Mouse (Mus musculus) C2C12 (cell line): ENCODE data around the gene Nfs1. TPM values are rescaled to one million over a fixed set of nuclear protein-coding genes. Genes with fewer than 3 reads are reported as not detected.

Source experiments
- H3K27me3 ChIP-seq: one replicate; pipeline ENCODE4 v1.6.1; 2011; ENCODE audit not compliant: control insufficient read depth, insufficient read depth, insufficient read length
- H3K36me3 ChIP-seq: one replicate; pipeline ENCODE4 v1.6.1; 2011; ENCODE audit not compliant: control insufficient read depth, insufficient read depth
- H3K4me3 ChIP-seq: one replicate; pipeline ENCODE4 v1.5.1; 2011; ENCODE audit warnings: mild to moderate bottlenecking, control low read depth; ENCODE audit not compliant: poor library complexity, insufficient read depth, severe bottlenecking
- H3K79me2 ChIP-seq: one replicate; pipeline ENCODE4 v1.6.1; 2011; ENCODE audit not compliant: control insufficient read depth, insufficient read depth
- H3K79me3 ChIP-seq: one replicate; pipeline ENCODE4 v1.6.1; 2011; ENCODE audit warnings: low read depth, control low read depth
- H3ac ChIP-seq: one replicate; pipeline ENCODE3; 2011; ENCODE audit warnings: low read depth; ENCODE audit not compliant: control insufficient read depth, insufficient read length
- CEBPB ChIP-seq: IDR thresholded peaks from one replicate; pipeline ENCODE4 v1.6.1; 2011; ENCODE audit warnings: low read depth, mild to moderate bottlenecking, control low read depth, moderate library complexity
- CTCF ChIP-seq: IDR thresholded peaks from one replicate; pipeline ENCODE4 v1.5.1; 2011; ENCODE audit not compliant: control insufficient read depth, insufficient read depth, insufficient read length
- FOSL1 ChIP-seq: IDR thresholded peaks from one replicate; pipeline ENCODE4 v1.8.0; 2011; ENCODE audit warnings: mild to moderate bottlenecking, low read length; ENCODE audit not compliant: poor library complexity, insufficient read depth, severe bottlenecking
- MAX ChIP-seq: IDR thresholded peaks from one replicate; pipeline ENCODE4 v1.6.1; 2011; ENCODE audit warnings: mild to moderate bottlenecking, control low read depth
- MYOD1 ChIP-seq: IDR thresholded peaks from one replicate; pipeline ENCODE4 v1.6.1; 2011; ENCODE audit warnings: low read depth; ENCODE audit not compliant: control insufficient read depth, insufficient read length
- MYOG ChIP-seq: IDR thresholded peaks from one replicate; pipeline ENCODE4 v1.6.1; 2011; ENCODE audit not compliant: control insufficient read depth, insufficient read length; ENCODE audit errors: extremely low read depth
- USF1 ChIP-seq: IDR thresholded peaks from one replicate; pipeline ENCODE4 v1.6.1; 2011; ENCODE audit warnings: low read depth, mild to moderate bottlenecking, control low read depth, moderate library complexity
- polyA plus RNA-seq: library from polyadenylated mRNA; unstranded; fragments of >200 nt; fragmentation: generic; extraction: Trizol; gene quantifications from one replicate; pipeline ENCODE4 v1.2.1, GENCODE M21; 2012; ENCODE audit warnings: missing spikeins

Gene Nfs1
- polyA plus RNA-seq, 1 experiment = 33.7 TPM

GRCm38 (mm10) chr2:156091926-156092325 lies 52.1 kb downstream of the Nfs1 start:
- peaks cover 78% of the 10 kb centered on the region for H3K79me3 ChIP-seq
- H3ac ChIP-seq = no peak overlapping the region
- H3K36me3 ChIP-seq = peaks cover 59% of the 10 kb centered on the region
- no peaks in the 10 kb centered on the region for H3K27me3 ChIP-seq
- no peak overlapping the region for H3K4me3 ChIP-seq
- no peak for TF ChIP-seq MYOG
- TF ChIP-seq CTCF = no peak
- TF ChIP-seq MAX = no peak
- no peak for TF ChIP-seq MYOD1
- TF ChIP-seq FOSL1 = no peak
- TF ChIP-seq CEBPB = no peak
- no peak for TF ChIP-seq USF1
- H3K79me2 ChIP-seq = peaks cover 100% of the 10 kb centered on the region

- peaks cover 43% of the 10 kb centered on the region for H3K36me3 ChIP-seq
- no peaks in the 10 kb centered on the region for H3K27me3 ChIP-seq
- H3ac ChIP-seq = no peak overlapping the region
- peaks cover 78% of the 10 kb centered on the region for H3K79me3 ChIP-seq
- H3K79me2 ChIP-seq = peaks cover 100% of the 10 kb centered on the region
- TF ChIP-seq CTCF (no peak), MYOD1 (no peak), CEBPB (no peak), FOSL1 (no peak)
- no peak overlapping the region for H3K4me3 ChIP-seq
Observed at GRCm38 (mm10) chr2:156089799-156090198, 54.2 kb downstream of the Nfs1 start.

GRCm38 (mm10) chr2:156087391-156088110 lies 56.4 kb downstream of the Nfs1 start:
- Histone ChIP-seq H3K79me2 (peaks cover 100% of the 10 kb centered on the region), H3K79me3 (peaks cover 76% of the 10 kb centered on the region), H3K4me3 (no peak overlapping the region), H3K36me3 (peaks cover 27% of the 10 kb centered on the region), H3ac (no peak overlapping the region), H3K27me3 (no peaks in the 10 kb centered on the region)
- TF ChIP-seq MAX = no peak
- no peak for TF ChIP-seq CTCF
- no peak for TF ChIP-seq MYOG
- peak; percentile 27 for TF ChIP-seq USF1

- H3K79me3 ChIP-seq = peaks cover 66% of the 10 kb centered on the region
- H3K27me3 ChIP-seq = no peaks in the 10 kb centered on the region
- no peak overlapping the region for H3ac ChIP-seq
- TF ChIP-seq MYOG (no peak), MYOD1 (no peak), MAX (no peak), USF1 (no peak), CEBPB (no peak), CTCF (no peak), FOSL1 (no peak)
- peaks cover 19% of the 10 kb centered on the region for H3K36me3 ChIP-seq
- no peak overlapping the region for H3K4me3 ChIP-seq
- H3K79me2 ChIP-seq = peaks cover 100% of the 10 kb centered on the region
Observed at GRCm38 (mm10) chr2:156084541-156084940, 59.4 kb downstream of the Nfs1 start.

GRCm38 (mm10) chr2:156080391-156080790 lies 63.6 kb downstream of the Nfs1 start:
- no peak for TF ChIP-seq FOSL1
- TF ChIP-seq CTCF = no peak
- TF ChIP-seq MAX = no peak
- no peak for TF ChIP-seq CEBPB
- TF ChIP-seq MYOD1 = no peak
- TF ChIP-seq USF1 = no peak
- TF ChIP-seq MYOG = no peak
- Histone ChIP-seq H3K27me3 (no peaks in the 10 kb centered on the region), H3K36me3 (peaks cover 33% of the 10 kb centered on the region), H3K79me2 (peaks cover 65% of the 10 kb centered on the region), H3K79me3 (peaks cover 38% of the 10 kb centered on the region), H3ac (no peak overlapping the region), H3K4me3 (no peak overlapping the region)

- Histone ChIP-seq H3K4me3 (no peak overlapping the region), H3K27me3 (no peaks in the 10 kb centered on the region), H3ac (no peak overlapping the region), H3K79me3 (peaks cover 33% of the 10 kb centered on the region), H3K36me3 (peaks cover 33% of the 10 kb centered on the region), H3K79me2 (peaks cover 58% of the 10 kb centered on the region)
- TF ChIP-seq MAX (no peak), USF1 (no peak), CEBPB (no peak), MYOG (no peak), FOSL1 (no peak), CTCF (no peak), MYOD1 (no peak)
Observed at GRCm38 (mm10) chr2:156079674-156080073, 64.3 kb downstream of the Nfs1 start.
